Mouse (Mus musculus): ENCODE measurements around the gene Mtmr6. TPM values are rescaled to one million over a fixed set of nuclear protein-coding genes. Genes with fewer than 3 reads are reported as not detected.

The Mtmr6 gene
- polyA plus RNA-seq, 1 experiment from 2014 or later, result 35.9 TPM

GRCm38 (mm10) chr14:60290363-60290762, 25.3 kb downstream of the Mtmr6 start:
- Histone ChIP-seq H3K4me3 (ENCODE audit: low read length) (no peak overlapping the region), H3K36me3 (ENCODE audit: insufficient read depth, low read length) (peaks cover 8% of the 10 kb centered on the region; the same call in 1 of the 2 replicates), H3K9me3 (ENCODE audit: low read length) (no peaks in the 10 kb centered on the region), H3K4me1 (ENCODE audit: insufficient read depth, low read length) (no peaks in the 10 kb centered on the region), H3K27ac (ENCODE audit: low read length) (no peak overlapping the region), H3K9ac (replicated peaks; ENCODE audit: low read length) (no peak overlapping the region), H3K4me2 (replicated peaks; ENCODE audit: low read depth, low read length) (no peak overlapping the region), H3K27me3 (ENCODE audit: insufficient read depth, low read length) (no peaks in the 10 kb centered on the region)
- ATAC-seq (ENCODE audit: low FRiP score, low TSS enrichment), result no peak
- 89% methylated on average over 4 of the region's 4 CpGs for WGBS

GRCm38 (mm10) chr14:60295531-60295930, 30.5 kb downstream of the Mtmr6 start:
- no peak for ATAC-seq (ENCODE audit: low FRiP score, low TSS enrichment)
- WGBS, result 72% methylated on average over 1 of the region's 1 CpGs

GRCm38 (mm10) chr14:60300224-60300991, 35.4 kb downstream of the Mtmr6 start:
- Histone ChIP-seq H3K36me3 (ENCODE audit: insufficient read depth, low read length) (peaks cover 8% of the 10 kb centered on the region; the same call in 1 of the 2 replicates), H3K4me3 (ENCODE audit: low read length) (no peak overlapping the region), H3K9ac (replicated peaks; ENCODE audit: low read length) (no peak overlapping the region), H3K27me3 (ENCODE audit: insufficient read depth, low read length) (no peaks in the 10 kb centered on the region), H3K4me2 (replicated peaks; ENCODE audit: low read depth, low read length) (no peak overlapping the region), H3K27ac (ENCODE audit: low read length) (no peak overlapping the region), H3K4me1 (ENCODE audit: insufficient read depth, low read length) (no peaks in the 10 kb centered on the region), H3K9me3 (ENCODE audit: low read length) (no peaks in the 10 kb centered on the region)
- 82% methylated on average over 14 of the region's 14 CpGs for WGBS
- no peak for ATAC-seq (ENCODE audit: low FRiP score, low TSS enrichment)

More at GRCm38 (mm10) chr14:60295531-60295930, 30.5 kb downstream of the Mtmr6 start:
- no peak overlapping the region for H3K27ac ChIP-seq (ENCODE audit: low read length)
- H3K4me2 ChIP-seq (replicated peaks; ENCODE audit: low read depth, low read length), result no peak overlapping the region
- H3K4me3 ChIP-seq (ENCODE audit: low read length), result no peak overlapping the region
- no peak overlapping the region for H3K9ac ChIP-seq (replicated peaks; ENCODE audit: low read length)
- no peaks in the 10 kb centered on the region for H3K27me3 ChIP-seq (ENCODE audit: insufficient read depth, low read length)
- H3K36me3 ChIP-seq (ENCODE audit: insufficient read depth, low read length), result peaks cover 6% of the 10 kb centered on the region; the same call in 1 of the 2 replicates
- H3K9me3 ChIP-seq (ENCODE audit: low read length), result no peaks in the 10 kb centered on the region
- no peaks in the 10 kb centered on the region for H3K4me1 ChIP-seq (ENCODE audit: insufficient read depth, low read length)

- 78% methylated on average over 6 of the region's 6 CpGs for WGBS
- Histone ChIP-seq H3K9ac (replicated peaks; ENCODE audit: low read length) (no peak overlapping the region), H3K36me3 (ENCODE audit: insufficient read depth, low read length) (peaks cover 8% of the 10 kb centered on the region; the same call in 1 of the 2 replicates), H3K9me3 (ENCODE audit: low read length) (no peaks in the 10 kb centered on the region), H3K4me3 (ENCODE audit: low read length) (no peak overlapping the region), H3K4me1 (ENCODE audit: insufficient read depth, low read length) (no peaks in the 10 kb centered on the region), H3K27ac (ENCODE audit: low read length) (no peak overlapping the region), H3K27me3 (ENCODE audit: insufficient read depth, low read length) (no peaks in the 10 kb centered on the region), H3K4me2 (replicated peaks; ENCODE audit: low read depth, low read length) (no peak overlapping the region)
- ATAC-seq (ENCODE audit: low FRiP score, low TSS enrichment), result no peak
Observed at GRCm38 (mm10) chr14:60301024-60301423, 36.0 kb downstream of the Mtmr6 start.

DNA sequence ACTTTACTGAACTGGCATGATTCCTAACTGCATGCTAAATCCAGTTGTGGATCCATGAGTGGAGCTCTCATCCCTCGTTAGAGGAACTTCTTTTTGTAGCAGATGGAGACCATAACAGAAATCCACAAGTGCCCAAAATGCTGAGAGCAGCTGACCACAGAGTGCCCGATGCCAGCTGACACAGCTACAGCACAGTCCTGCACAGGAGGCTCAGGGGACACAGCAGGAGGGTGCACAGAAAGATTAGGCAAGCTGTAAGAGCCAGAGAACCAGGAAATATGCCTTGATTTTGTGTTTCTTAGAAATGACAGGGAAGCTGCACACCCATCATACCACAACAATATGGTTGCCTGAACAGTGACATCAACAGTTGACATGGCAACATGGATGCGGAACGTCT, 37.4 kb downstream of the Mtmr6 start:
- WGBS, result 84% methylated on average over 4 of the region's 4 CpGs
- H3K36me3 ChIP-seq (ENCODE audit: insufficient read depth, low read length), result peaks cover 8% of the 10 kb centered on the region; the same call in 1 of the 2 replicates

GRCm38 (mm10) chr14:60304441-60305220, 39.6 kb downstream of the Mtmr6 start:
- H3K36me3 ChIP-seq (ENCODE audit: insufficient read depth, low read length), result peaks cover 8% of the 10 kb centered on the region; the same call in 1 of the 2 replicates
- no peak overlapping the region for H3K27ac ChIP-seq (ENCODE audit: low read length)
- H3K9ac ChIP-seq (replicated peaks; ENCODE audit: low read length), result no peak overlapping the region
- H3K4me3 ChIP-seq (ENCODE audit: low read length), result no peak overlapping the region
- H3K4me2 ChIP-seq (replicated peaks; ENCODE audit: low read depth, low read length), result no peak overlapping the region
- H3K9me3 ChIP-seq (ENCODE audit: low read length), result no peaks in the 10 kb centered on the region
- WGBS, result 81% methylated on average over 2 of the region's 2 CpGs
- no peak for ATAC-seq (ENCODE audit: low FRiP score, low TSS enrichment)
- H3K4me1 ChIP-seq (ENCODE audit: insufficient read depth, low read length), result no peaks in the 10 kb centered on the region
- no peaks in the 10 kb centered on the region for H3K27me3 ChIP-seq (ENCODE audit: insufficient read depth, low read length)

More for the DNA sequence above, 37.4 kb downstream of the Mtmr6 start:
- no peak overlapping the region for H3K9ac ChIP-seq (replicated peaks; ENCODE audit: low read length)
- no peak overlapping the region for H3K27ac ChIP-seq (ENCODE audit: low read length)
- no peaks in the 10 kb centered on the region for H3K27me3 ChIP-seq (ENCODE audit: insufficient read depth, low read length)
- no peak overlapping the region for H3K4me2 ChIP-seq (replicated peaks; ENCODE audit: low read depth, low read length)
- ATAC-seq (ENCODE audit: low FRiP score, low TSS enrichment), result no peak
- no peak overlapping the region for H3K4me3 ChIP-seq (ENCODE audit: low read length)
- no peaks in the 10 kb centered on the region for H3K4me1 ChIP-seq (ENCODE audit: insufficient read depth, low read length)
- H3K9me3 ChIP-seq (ENCODE audit: low read length), result no peaks in the 10 kb centered on the region

GRCm38 (mm10) chr14:60308113-60308512, 43.1 kb downstream of the Mtmr6 start:
- H3K4me3 ChIP-seq (ENCODE audit: low read length), result no peak overlapping the region
- no peaks in the 10 kb centered on the region for H3K4me1 ChIP-seq (ENCODE audit: insufficient read depth, low read length)
- H3K9ac ChIP-seq (replicated peaks; ENCODE audit: low read length), result no peak overlapping the region
- H3K27ac ChIP-seq (ENCODE audit: low read length), result no peak overlapping the region
- H3K9me3 ChIP-seq (ENCODE audit: low read length), result no peaks in the 10 kb centered on the region
- ATAC-seq (ENCODE audit: low FRiP score, low TSS enrichment), result no peak
- 0 out of 2 replicates have a peak, but pooled peaks cover 3% of the 10 kb centered on the region for H3K36me3 ChIP-seq (ENCODE audit: insufficient read depth, low read length)
- WGBS, result 67% methylated on average over 6 of the region's 6 CpGs
- H3K4me2 ChIP-seq (replicated peaks; ENCODE audit: low read depth, low read length), result no peak overlapping the region
- H3K27me3 ChIP-seq (ENCODE audit: insufficient read depth, low read length), result no peaks in the 10 kb centered on the region

GRCm38 (mm10) chr14:60310691-60311090, 45.7 kb downstream of the Mtmr6 start:
- Histone ChIP-seq H3K9ac (replicated peaks; ENCODE audit: low read length) (no peak overlapping the region), H3K4me1 (ENCODE audit: insufficient read depth, low read length) (no peaks in the 10 kb centered on the region), H3K27me3 (ENCODE audit: insufficient read depth, low read length) (no peaks in the 10 kb centered on the region), H3K4me2 (replicated peaks; ENCODE audit: low read depth, low read length) (no peak overlapping the region), H3K36me3 (ENCODE audit: insufficient read depth, low read length) (no peaks in the 10 kb centered on the region), H3K9me3 (ENCODE audit: low read length) (peaks cover 5% of the 10 kb centered on the region; the same call in 1 of the 2 replicates), H3K4me3 (ENCODE audit: low read length) (no peak overlapping the region), H3K27ac (ENCODE audit: low read length) (no peak overlapping the region)
- WGBS, result 49% methylated on average over 4 of the region's 4 CpGs
- no peak for ATAC-seq (ENCODE audit: low FRiP score, low TSS enrichment)

DNA sequence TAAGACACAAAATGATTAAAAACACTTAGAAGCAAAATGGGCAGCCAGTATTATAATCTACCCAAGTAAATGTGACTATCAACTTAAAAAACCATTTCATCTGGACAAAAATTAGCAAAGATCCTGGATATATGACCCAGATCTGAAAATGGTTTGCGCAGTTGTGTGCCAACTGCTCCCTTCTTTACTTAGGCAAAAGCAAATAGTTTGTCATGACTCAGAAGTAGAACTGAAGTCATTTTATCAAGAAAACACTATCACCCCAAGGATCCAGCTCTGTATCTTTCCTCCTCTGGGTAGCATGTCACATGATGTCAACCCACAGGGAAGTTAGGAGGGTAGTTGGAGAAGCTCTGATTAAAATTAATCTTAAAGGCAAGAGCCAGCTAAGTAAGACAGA, 54.2 kb downstream of the Mtmr6 start:
- H3K27ac ChIP-seq (ENCODE audit: low read length), result no peak overlapping the region
- H3K36me3 ChIP-seq (ENCODE audit: insufficient read depth, low read length), result no peaks in the 10 kb centered on the region
- H3K9me3 ChIP-seq (ENCODE audit: low read length), result peaks cover 5% of the 10 kb centered on the region; the same call in 1 of the 2 replicates
- H3K9ac ChIP-seq (replicated peaks; ENCODE audit: low read length), result no peak overlapping the region
- no peaks in the 10 kb centered on the region for H3K27me3 ChIP-seq (ENCODE audit: insufficient read depth, low read length)
- no peak for ATAC-seq (ENCODE audit: low FRiP score, low TSS enrichment)
- no peaks in the 10 kb centered on the region for H3K4me1 ChIP-seq (ENCODE audit: insufficient read depth, low read length)
- no peak overlapping the region for H3K4me2 ChIP-seq (replicated peaks; ENCODE audit: low read depth, low read length)
- WGBS, result 85% methylated on average over 1 of the region's 1 CpGs
- no peak overlapping the region for H3K4me3 ChIP-seq (ENCODE audit: low read length)

All from kidney, embryonic 16.5 days (tissue).